Mouse (Mus musculus) forelimb bud, embryonic 11.5 days (tissue): ENCODE measurements at regions not wholly inside any gene's neighbourhood (a gene's known extent, or its start where the extent isn't known, plus 50 kb on each side); places are given as distances from the start of the nearest gene placed in this dataset.

Source experiments
- DNase-seq: peaks from one replicate; pipeline ENCODE4 v3.0.0-alpha.2; 2012; ENCODE audit warnings: low read depth, low spot score

GRCm38 (mm10) chr6:8831204-8831603, 52.9 kb upstream of the Ica1 start:
- peak; percentile 57 for DNase-seq

DNA sequence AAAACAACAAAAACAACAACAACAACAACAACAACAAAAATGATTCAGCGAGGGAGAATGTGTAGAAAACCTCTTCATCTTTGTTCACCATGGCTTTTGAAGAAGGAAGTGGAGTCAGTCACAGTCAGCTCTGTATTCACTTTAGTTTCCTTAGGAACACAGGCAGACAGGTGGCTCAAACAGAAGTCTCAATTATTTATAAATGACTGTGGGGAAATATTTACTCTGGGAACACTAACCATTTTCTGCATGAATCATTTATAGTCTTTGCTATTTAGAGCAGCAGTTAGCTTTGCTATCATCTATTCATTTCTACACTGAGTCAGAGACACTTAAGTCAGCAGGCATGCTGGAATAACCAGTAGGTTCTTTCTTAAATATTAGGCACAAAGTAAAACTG, 54.6 kb upstream of the Ica1 start:
- no peak for DNase-seq

DNA sequence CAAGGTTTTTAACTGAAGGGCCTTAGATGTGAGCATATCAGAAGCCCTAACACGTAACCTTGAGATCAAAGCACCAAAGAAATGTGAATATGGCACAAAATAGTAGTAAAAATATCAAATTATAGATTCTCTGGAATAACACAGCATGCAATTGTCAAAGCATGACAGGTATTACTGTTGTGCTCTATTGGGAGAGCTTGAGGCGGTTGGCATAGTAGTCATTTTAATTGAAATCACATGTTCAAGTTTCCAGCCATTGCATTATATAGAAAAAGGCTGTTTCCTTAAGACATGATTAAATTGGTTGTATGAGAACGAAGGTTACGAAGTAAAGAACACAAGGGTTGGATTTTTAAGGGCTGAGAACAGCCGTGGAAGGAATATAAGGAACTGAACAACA, 75.4 kb upstream of the Ica1 start:
- DNase-seq: peak; percentile 9

GRCm38 (mm10) chr6:8860581-8860980, 82.3 kb upstream of the Ica1 start:
- DNase-seq: no peak

GRCm38 (mm10) chr6:8863843-8864620, 84.2 kb upstream of the Nxph1 start:
- no peak for DNase-seq

- no peak for DNase-seq
These were observed 70.7 kb upstream of the Nxph1 start for GRCm38 (mm10) chr6:8877373-8878070.

DNA sequence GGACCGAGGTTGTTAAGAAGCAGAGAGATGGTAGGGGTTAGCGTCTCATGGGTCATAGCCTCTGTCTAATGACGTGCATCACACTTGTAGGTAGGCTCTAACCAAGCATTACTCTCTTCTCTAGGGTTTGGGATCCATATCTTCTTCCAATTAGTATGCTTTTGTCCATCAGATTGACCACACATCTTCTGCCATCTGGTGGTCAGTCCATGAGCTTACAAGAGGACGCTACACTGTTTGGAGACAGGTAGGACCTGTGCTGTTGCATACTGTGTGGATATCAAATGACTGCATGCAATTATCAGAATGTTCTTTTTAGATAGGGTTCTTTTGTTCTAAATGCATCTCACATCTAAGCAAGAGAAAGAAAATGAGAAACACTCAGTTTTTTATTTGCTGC, 54.6 kb upstream of the Nxph1 start:
- DNase-seq: no peak

- no peak for DNase-seq
These were observed 52.1 kb upstream of the Nxph1 start for GRCm38 (mm10) chr6:8896097-8896496.

- DNase-seq: no peak
These were observed 51.4 kb upstream of the Nxph1 start for GRCm38 (mm10) chr6:8896822-8897221.

DNA sequence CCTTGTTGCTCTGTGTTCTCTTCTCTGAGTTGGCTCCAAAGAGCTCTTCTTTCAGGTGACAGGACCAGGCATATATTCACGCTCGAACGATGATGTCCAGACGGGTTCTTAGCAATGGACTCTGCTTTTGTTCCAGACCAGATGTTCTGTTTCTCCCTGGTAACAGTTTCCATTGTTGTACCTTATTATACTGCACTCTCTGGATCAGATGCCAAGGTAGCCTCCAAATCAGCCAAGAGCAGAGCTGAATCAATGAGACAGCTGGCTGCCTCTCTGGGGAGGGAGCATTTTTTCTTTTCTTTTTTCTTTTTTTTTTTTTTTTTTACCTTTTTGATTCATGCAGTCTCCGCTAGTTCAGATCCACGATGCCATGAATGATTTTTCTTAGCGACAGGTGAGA, 50.9 kb upstream of the Nxph1 start:
- no peak for DNase-seq

- DNase-seq: no peak
These were observed 50.0 kb upstream of the Nxph1 start for GRCm38 (mm10) chr6:8898268-8898667.
